Mouse (Mus musculus): ENCODE data around the gene Rpp21. TPM values are rescaled to one million over a fixed set of nuclear protein-coding genes. Genes with fewer than 3 reads are reported as not detected.
A peak's percentile ranks its signal among the peaks of the same experiment; 100 is the strongest.

Gene Rpp21
- 101 and 105 TPM in 2 replicates for polyA plus RNA-seq (2015; fragmentation: Nextera tagmentation; extraction: Ambion mirVana)

- WGBS, result 45% methylated on average over 6 of the region's 6 CpGs
- H3K4me1 ChIP-seq, result peaks cover 8% of the 10 kb centered on the region
- ATAC-seq (replicated peaks), result peak; percentile 10; the same call in 1 of the 2 replicates
Observed at GRCm38 (mm10) chr17:36257969-36258368, at the start of gene Rpp21. Rpp21 (minus strand) TSS chr17:36258069.

GRCm38 (mm10) chr17:36286390-36286789 lies 28.5 kb upstream of the Rpp21 start, which contains the start of gene H2-M10.2:
H2-M10.2 (minus strand) TSS chr17:36286490.
- 95% methylated on average over 2 of the region's 2 CpGs for WGBS
- H3K27me3 ChIP-seq, result no peaks in the 10 kb centered on the region

More at GRCm38 (mm10) chr17:36257969-36258368, at the start of gene Rpp21:
- Histone ChIP-seq H3K4me2 (replicated peaks) (peak within 1 kb of the TSS; percentile 50), H3K36me3 (peaks cover 41% of the 10 kb centered on the region), H3K27me3 (no peaks in the 10 kb centered on the region), H3K9me3 (no peaks in the 10 kb centered on the region), H3K9ac (replicated peaks) (peak within 1 kb of the TSS; percentile 65), H3K27ac (replicated peaks) (peak within 1 kb of the TSS; percentile 85), H3K4me3 (peak within 1 kb of the TSS; percentile 55)

GRCm38 (mm10) chr17:36281521-36282245 lies 23.8 kb upstream of the Rpp21 start:
- 92% methylated on average over 4 of the region's 4 CpGs for WGBS
- H3K36me3 ChIP-seq, result peaks cover 29% of the 10 kb centered on the region; the same call in 1 of the 2 replicates
- no peak overlapping the region for H3K4me3 ChIP-seq
- H3K27me3 ChIP-seq, result no peaks in the 10 kb centered on the region
- no peak overlapping the region for H3K4me2 ChIP-seq (replicated peaks)
- no peaks in the 10 kb centered on the region for H3K9me3 ChIP-seq
- no peak overlapping the region for H3K27ac ChIP-seq (replicated peaks)
- no peaks in the 10 kb centered on the region for H3K4me1 ChIP-seq
- no peak overlapping the region for H3K9ac ChIP-seq (replicated peaks)
- no peak for ATAC-seq (replicated peaks)

More at GRCm38 (mm10) chr17:36286390-36286789, 28.5 kb upstream of the Rpp21 start, which contains the start of gene H2-M10.2:
- H3K4me1 ChIP-seq, result no peaks in the 10 kb centered on the region
- no peak for ATAC-seq (replicated peaks)
- no peak within 1 kb of the TSS for H3K9ac ChIP-seq (replicated peaks)
- H3K9me3 ChIP-seq, result no peaks in the 10 kb centered on the region
- no peak within 1 kb of the TSS for H3K27ac ChIP-seq (replicated peaks)
- no peak within 1 kb of the TSS for H3K4me2 ChIP-seq (replicated peaks)
- H3K36me3 ChIP-seq, result peaks cover 14% of the 10 kb centered on the region; the same call in 1 of the 2 replicates
- H3K4me3 ChIP-seq, result no peak within 1 kb of the TSS

GRCm38 (mm10) chr17:36274776-36275175 lies 16.9 kb upstream of the Rpp21 start:
- no peaks in the 10 kb centered on the region for H3K9me3 ChIP-seq
- H3K36me3 ChIP-seq, result peaks cover 8% of the 10 kb centered on the region; the same call in 1 of the 2 replicates
- H3K27me3 ChIP-seq, result no peaks in the 10 kb centered on the region
- H3K4me2 ChIP-seq (replicated peaks), result no peak overlapping the region
- WGBS, result 90% methylated on average over 4 of the region's 4 CpGs
- no peak overlapping the region for H3K27ac ChIP-seq (replicated peaks)
- H3K4me3 ChIP-seq, result no peak overlapping the region
- ATAC-seq (replicated peaks), result no peak
- H3K4me1 ChIP-seq, result peaks cover 38% of the 10 kb centered on the region
- H3K9ac ChIP-seq (replicated peaks), result no peak overlapping the region

GRCm38 (mm10) chr17:36273796-36274195 lies 15.9 kb upstream of the Rpp21 start:
- H3K4me2 ChIP-seq (replicated peaks), result no peak overlapping the region

GRCm38 (mm10) chr17:36272643-36273366 lies 14.9 kb upstream of the Rpp21 start:
- H3K4me3 ChIP-seq, result peak overlapping the region; percentile 98
- H3K4me1 ChIP-seq, result peaks cover 41% of the 10 kb centered on the region
- peaks cover 6% of the 10 kb centered on the region for H3K36me3 ChIP-seq
- H3K9ac ChIP-seq (replicated peaks), result peak overlapping the region; percentile 87
- H3K4me2 ChIP-seq (replicated peaks), result peak overlapping the region; percentile 91
- H3K27me3 ChIP-seq, result no peaks in the 10 kb centered on the region
- no peak overlapping the region for H3K27ac ChIP-seq (replicated peaks)
- H3K9me3 ChIP-seq, result no peaks in the 10 kb centered on the region
- WGBS, result 89% methylated on average over 9 of the region's 9 CpGs
- ATAC-seq (replicated peaks), result no peak

More at GRCm38 (mm10) chr17:36273796-36274195, 15.9 kb upstream of the Rpp21 start:
- peaks cover 41% of the 10 kb centered on the region for H3K4me1 ChIP-seq
- H3K9ac ChIP-seq (replicated peaks), result no peak overlapping the region
- no peaks in the 10 kb centered on the region for H3K27me3 ChIP-seq
- WGBS, result 91% methylated on average over 4 of the region's 4 CpGs
- no peak for ATAC-seq (replicated peaks)
- H3K27ac ChIP-seq (replicated peaks), result no peak overlapping the region
- H3K4me3 ChIP-seq, result no peak overlapping the region
- H3K9me3 ChIP-seq, result no peaks in the 10 kb centered on the region
- H3K36me3 ChIP-seq, result peaks cover 8% of the 10 kb centered on the region; the same call in 1 of the 2 replicates

- Histone ChIP-seq H3K9me3 (no peaks in the 10 kb centered on the region), H3K27me3 (no peaks in the 10 kb centered on the region), H3K9ac (replicated peaks) (peak within 1 kb of the TSS; percentile 87), H3K27ac (replicated peaks) (peak within 1 kb of the TSS; percentile 98), H3K4me2 (replicated peaks) (peak within 1 kb of the TSS; percentile 91), H3K4me1 (peaks cover 41% of the 10 kb centered on the region), H3K36me3 (peaks cover 17% of the 10 kb centered on the region), H3K4me3 (peak within 1 kb of the TSS; percentile 98)
- 1% methylated on average over 39 of the region's 43 CpGs for WGBS
- peak; percentile 83 for ATAC-seq (replicated peaks)
Observed at GRCm38 (mm10) chr17:36271586-36272256, 13.9 kb upstream of the Rpp21 start, which contains the start of gene Trim39. Trim39 (minus strand) TSS chr17:36272247.

GRCm38 (mm10) chr17:36270956-36271585 lies 13.2 kb upstream of the Rpp21 start:
- Histone ChIP-seq H3K9me3 (no peaks in the 10 kb centered on the region), H3K36me3 (peaks cover 21% of the 10 kb centered on the region), H3K4me2 (replicated peaks) (peak overlapping the region; percentile 91), H3K4me3 (peak overlapping the region; percentile 98), H3K4me1 (peaks cover 41% of the 10 kb centered on the region), H3K27me3 (no peaks in the 10 kb centered on the region), H3K9ac (replicated peaks) (peak overlapping the region; percentile 87), H3K27ac (replicated peaks) (peak overlapping the region; percentile 98)
- ATAC-seq (replicated peaks), result peak; percentile 95
- under 1% methylated on average over 71 of the region's 84 CpGs for WGBS

GRCm38 (mm10) chr17:36265834-36266233 lies 8.0 kb upstream of the Rpp21 start:
- ATAC-seq (replicated peaks), result no peak
- Histone ChIP-seq H3K27me3 (no peaks in the 10 kb centered on the region), H3K4me2 (replicated peaks) (no peak overlapping the region), H3K27ac (replicated peaks) (no peak overlapping the region), H3K36me3 (peaks cover 67% of the 10 kb centered on the region), H3K4me1 (peaks cover 13% of the 10 kb centered on the region), H3K4me3 (no peak overlapping the region), H3K9ac (replicated peaks) (no peak overlapping the region), H3K9me3 (no peaks in the 10 kb centered on the region)
- 76% methylated on average over 5 of the region's 5 CpGs for WGBS

GRCm38 (mm10) chr17:36264273-36264925 lies 6.5 kb upstream of the Rpp21 start:
- no peak overlapping the region for H3K27ac ChIP-seq (replicated peaks)
- H3K9me3 ChIP-seq, result no peaks in the 10 kb centered on the region
- WGBS, result 89% methylated on average over 3 of the region's 3 CpGs
- no peaks in the 10 kb centered on the region for H3K4me1 ChIP-seq
- no peak overlapping the region for H3K4me2 ChIP-seq (replicated peaks)
- no peak overlapping the region for H3K4me3 ChIP-seq
- H3K27me3 ChIP-seq, result no peaks in the 10 kb centered on the region
- no peak for ATAC-seq (replicated peaks)
- peaks cover 77% of the 10 kb centered on the region for H3K36me3 ChIP-seq
- H3K9ac ChIP-seq (replicated peaks), result no peak overlapping the region

Measured in forebrain, embryonic 15.5 days (tissue).